Mouse (Mus musculus): ENCODE results near the gene Abcc12.

DNA sequence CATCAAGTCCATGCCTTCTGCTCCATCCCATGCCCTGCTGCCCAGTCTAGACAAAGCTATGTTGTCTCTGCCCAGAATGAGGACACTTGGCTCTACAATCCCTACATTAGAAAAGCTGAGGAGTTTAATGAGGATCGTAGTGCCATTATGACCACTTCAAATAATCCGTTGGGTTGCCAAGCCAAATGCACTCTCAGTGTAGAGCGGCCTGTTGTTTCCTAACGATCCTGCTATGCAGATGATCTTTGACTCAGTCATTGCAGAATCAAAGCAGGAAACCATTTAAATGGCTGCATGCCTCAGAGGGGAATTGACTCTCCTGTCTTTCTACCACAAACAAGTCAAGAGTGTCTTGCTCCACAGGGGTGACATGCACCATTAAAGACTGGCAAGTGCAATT lies 85.4 kb downstream of the Abcc12 start:
- no peak for TF ChIP-seq ZC3H11A (IDR thresholded peaks at IDR 0.05; ENCODE audit: borderline replicate concordance, low read depth, low read length)
- TF ChIP-seq ZNF384 (IDR thresholded peaks at IDR 0.05; ENCODE audit: low read depth, low read length), result no peak
- TF ChIP-seq MAFK (IDR thresholded peaks at IDR 0.05; ENCODE audit: insufficient read depth, low read depth, low read length), result no peak
- no peak for TF ChIP-seq HCFC1 (IDR thresholded peaks at IDR 0.05; ENCODE audit: borderline replicate concordance, insufficient read depth, low read length)
- TF ChIP-seq CHD2 (IDR thresholded peaks at IDR 0.05; ENCODE audit: low read depth, low read length), result no peak

All from ES-E14 (cell line).